Mouse (Mus musculus) adrenal gland, adult 2 months (tissue): ENCODE measurements around the gene Ggcx. TPM values are rescaled to one million over a fixed set of nuclear protein-coding genes. Genes with fewer than 3 reads are reported as not detected.

Experiments
- DNase-seq: peaks from one replicate; pipeline ENCODE4 v3.0.0; 2021
- long read RNA-seq: library from polyadenylated mRNA; stranded (forward); transcript quantifications from one replicate; pipeline ENCODE4 v2.0.0, GENCODE M21; 2021
- polyA plus RNA-seq: library from polyadenylated mRNA; depleted of rRNA; stranded (reverse); fragments of >200 nt; gene quantifications from 2 replicates; pipeline ENCODE4 v1.2.3, GENCODE M21; 2012; rRNA removed
- total RNA-seq, 2 experiments: library from RNA; stranded (reverse); gene quantifications; 2 replicates each; pipeline ENCODE4 v1.2.3; 2021

Gene Ggcx
- total RNA-seq (10 to 100 TPM; 47.1 to 68.7 TPM), polyA plus RNA-seq (30.2 and 34.5 TPM in 2 replicates)
- long read RNA-seq, transcript Ggcx-201 (15 exons, 2,929 nt), result major isoform, 55 of 63 reads
- long read RNA-seq, partial matches to known transcripts, result 3 of 63 reads
- long read RNA-seq, other reads (novel, unspliced or antisense), result 5 of 63 reads

DNA sequence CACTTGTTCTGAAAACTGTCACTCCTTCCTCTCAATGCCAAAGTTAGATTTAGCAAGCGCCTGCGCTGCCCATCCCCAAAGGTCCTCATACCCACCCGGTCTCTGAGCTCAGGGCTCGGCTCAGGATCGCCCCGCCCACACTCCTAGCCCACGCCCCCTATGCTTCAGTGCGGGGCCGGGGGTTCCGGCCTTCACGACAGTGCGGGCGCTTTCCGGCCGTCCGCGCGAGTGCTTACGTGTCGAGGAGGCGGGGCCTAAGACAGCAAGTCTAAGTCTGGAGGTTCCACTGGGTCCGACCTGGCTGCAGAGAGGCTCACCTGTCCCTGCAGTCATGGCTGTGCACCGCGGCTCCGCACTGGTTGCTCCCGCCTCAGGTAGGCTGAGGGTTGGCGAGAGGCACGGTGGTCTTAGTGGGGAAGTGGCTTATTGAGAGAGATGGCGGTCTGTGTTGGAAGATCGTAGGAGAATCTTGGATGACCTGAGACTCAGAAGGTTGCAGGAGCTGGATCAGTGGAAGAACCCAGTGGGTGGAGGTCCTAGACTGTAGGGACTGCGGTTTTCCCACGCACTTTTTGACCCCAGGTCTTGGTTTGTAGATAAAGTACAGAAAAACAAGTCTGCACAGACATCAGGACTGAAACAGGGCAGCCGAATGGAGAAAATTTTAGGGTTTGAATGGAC, at the start of gene Ggcx:
Ggcx (plus strand) TSS at position 233 of the 681 bp plus-strand sequence.
- DNase-seq, result peak; percentile 97

DNA sequence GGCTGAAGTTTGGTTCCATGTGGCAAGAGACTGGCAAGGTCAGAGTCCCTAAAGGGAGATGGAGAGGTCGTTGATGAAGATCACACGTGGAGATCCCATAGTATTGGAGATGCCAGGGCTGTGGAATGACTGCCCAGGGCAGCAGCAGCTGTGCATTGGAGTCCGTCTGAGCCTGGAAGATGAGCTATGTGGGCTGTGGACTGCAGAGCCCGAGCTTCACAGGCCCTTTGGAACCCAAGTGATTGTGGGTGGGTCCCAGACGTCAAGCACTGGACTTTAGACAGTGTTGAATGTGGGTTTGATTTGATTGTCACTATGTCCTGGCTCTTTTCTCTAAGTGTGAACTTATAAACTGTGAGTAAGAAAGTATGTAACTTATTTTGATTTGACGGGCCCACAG, 49.1 kb upstream of the Ggcx start:
- DNase-seq, result no peak

DNA sequence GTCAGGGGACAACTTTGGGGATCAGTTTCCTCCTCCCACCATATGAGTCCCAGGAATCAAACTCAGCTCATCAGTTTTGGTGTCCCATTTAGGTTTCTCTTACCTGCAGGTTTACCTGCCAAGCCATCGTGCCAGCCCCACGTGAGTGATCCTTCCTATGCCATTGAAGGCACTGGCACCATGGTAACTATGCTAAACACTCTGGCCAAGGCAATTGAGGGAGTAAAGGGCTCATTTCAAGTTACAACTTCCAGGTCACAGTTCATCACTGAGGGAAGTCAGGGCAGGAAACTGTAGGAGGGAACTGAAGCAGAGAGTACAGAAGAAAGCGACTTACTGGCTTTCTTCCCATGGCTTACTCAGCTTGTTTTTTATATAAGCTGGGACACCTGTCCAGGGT, 47.8 kb upstream of the Ggcx start:
- DNase-seq, result no peak

DNA sequence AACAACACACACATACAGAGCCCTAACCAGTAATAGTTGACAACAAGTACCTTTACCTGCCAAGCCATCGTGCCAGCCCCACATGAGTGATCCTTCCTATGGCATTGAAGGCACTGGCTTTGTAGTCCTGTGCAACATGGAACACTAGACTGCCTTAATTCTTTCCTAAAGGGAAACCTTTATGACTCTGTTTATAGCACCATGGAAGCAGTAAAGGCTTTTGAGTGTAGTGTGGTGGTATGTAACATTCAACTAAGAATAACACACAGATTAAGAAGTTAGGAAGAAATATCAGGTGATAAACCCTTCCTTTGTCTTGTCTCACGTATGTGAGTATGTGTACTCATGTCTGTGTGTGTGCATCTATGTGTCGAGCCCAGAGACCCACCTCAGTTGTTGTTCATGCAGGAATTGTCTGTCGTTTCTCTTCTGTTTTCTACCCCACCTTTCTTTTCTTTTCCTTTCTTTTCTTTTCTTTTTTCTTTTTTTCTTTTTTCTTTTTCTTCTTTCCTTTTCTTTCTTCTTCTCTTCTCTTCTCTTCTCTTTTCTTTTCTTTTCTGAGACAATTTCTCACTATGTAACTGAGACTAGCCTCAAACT, 47.2 kb upstream of the Ggcx start, which contains the start of gene Rnf181:
Rnf181 (minus strand) TSS at position 113 of the 600 bp plus-strand sequence.
- DNase-seq, result no peak

DNA sequence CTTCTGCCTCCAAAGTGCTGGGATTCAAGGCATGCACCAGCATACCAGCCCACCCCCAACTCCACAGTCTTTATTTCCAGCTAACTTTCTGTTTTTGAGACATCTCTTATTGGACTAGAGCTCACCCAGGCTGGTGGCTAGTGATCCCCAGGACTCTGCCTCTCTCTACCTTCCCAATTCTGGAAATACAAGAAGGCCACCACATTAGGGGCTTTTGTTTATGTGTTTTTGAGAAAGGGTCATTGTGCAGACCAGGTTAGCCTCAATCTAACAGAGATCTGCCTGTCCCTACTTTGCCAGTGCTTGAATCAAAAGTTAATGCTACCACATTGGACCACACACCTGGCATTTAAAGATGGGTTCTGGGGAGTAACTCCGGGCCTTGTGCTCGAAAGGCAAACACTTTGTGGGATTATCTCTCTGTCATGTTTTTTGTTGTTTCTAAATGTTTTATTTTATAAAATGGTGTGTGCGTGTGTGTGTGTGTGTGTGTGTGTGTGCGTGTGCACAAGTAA, 46.6 kb upstream of the Ggcx start:
- no peak for DNase-seq

DNA sequence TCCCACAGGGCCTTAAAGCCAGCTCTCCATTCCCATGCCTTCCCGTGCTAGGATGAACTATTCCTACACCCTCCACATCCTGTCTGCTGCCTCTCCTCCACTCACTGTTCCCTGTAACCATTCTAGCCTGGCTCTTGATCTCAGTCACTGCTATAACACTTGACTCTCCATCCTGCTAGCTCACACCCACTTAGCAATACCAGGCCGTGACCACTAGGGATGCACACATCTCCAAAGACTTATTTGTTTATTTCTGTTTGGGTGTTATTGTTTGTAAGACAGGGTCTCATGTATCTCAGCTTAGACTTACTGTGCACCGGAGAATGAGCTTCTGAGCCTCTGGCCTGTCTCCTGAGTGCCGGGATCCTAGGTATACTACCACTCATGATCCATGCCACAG, 44.6 kb upstream of the Ggcx start:
- no peak for DNase-seq

DNA sequence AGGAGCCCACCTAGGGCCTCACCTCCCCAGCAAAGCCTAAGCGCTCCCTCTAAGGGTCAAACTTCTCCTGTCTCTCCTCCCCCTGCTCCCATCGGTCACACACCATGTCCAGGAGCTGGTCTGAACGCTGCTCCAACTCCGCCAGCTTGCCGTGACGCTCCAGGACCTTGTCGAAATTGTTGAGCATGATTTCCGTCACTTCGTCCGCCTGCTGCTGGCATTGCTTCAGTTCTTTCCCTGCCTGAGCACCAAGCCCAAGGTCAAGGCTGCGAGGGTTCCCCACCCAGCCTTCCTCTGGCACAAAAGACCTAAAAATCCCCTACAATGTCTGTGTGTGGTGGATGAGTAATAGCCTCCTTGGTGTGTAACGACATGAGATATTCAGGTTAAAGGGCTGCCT, 44.0 kb upstream of the Ggcx start:
- DNase-seq, result peak; percentile 89

DNA sequence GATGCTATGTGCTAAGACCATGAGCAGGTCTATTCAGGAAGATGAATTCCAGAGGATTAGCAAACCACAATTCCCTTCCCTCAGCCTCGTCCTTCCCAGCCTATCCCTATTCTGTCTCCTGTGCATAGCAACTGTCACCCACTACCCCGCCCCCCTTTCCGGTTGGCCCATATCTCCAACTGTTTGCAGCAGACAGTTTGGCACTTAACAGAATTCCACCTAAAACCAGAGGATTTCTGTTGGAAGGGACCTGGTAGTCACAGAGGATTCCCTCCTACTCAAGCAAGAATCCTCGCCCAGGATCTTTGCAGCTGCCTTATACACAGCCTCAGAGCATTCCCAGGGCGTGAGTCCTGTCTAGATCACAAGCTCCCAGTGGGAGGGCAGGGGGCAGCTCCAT, 43.0 kb upstream of the Ggcx start:
- DNase-seq, result peak; percentile 57

DNA sequence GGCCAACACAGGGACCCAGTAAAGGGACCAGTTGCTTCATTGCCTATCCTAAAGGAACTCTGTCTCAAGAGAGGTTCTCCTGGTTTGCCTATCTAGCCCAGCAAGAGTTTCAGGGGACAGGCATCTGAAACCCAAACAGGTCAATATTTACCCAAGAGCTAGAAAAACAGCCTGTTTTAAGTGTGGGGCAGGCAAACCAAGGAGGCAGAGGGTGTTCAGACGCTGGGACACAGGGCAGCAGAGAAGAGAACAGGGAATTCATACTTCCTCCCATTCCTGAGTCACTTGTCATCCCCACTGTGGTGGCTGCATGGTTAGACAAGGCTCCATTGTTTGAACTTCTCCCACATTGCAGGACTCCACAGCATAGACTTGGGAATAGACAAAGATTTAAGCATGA, 42.5 kb upstream of the Ggcx start:
- DNase-seq, result no peak

DNA sequence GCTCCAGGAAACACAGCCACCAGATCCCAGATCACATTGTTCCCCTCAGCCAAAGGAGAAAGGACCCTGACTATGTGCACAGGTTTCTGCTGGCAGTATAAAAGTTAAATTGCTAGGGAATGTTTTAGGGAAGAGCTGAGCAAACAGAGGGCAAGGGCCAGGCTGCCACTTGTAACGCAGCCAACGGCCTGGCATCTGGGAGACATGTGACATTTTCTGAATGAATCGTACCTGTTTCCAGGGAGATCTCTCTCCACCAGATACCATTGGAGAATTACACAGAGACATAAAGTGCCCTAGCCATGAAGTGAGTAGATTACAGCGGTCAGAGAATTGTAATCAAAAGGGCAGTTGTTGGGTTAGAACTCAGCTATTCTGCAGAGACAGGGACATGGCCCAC, 40.9 kb upstream of the Ggcx start:
- DNase-seq, result no peak

DNA sequence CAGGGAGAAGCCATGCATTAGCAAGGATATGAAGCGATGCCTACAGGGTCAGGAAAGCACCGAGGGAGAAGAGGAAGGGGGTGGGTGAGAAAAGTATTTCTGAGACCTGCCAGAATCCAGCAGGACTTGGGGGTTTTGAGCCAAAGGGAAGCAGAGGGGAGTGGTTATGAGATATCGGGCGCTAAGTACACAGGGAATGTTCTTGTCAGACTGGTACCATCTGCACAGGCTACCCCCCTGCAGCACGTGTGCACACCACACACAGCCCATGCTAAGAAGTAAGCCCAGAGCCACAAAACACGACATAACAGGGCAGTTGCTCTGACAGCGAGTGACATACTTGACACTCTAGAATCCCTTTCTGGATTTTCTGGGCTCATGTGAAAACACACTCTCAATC, 39.9 kb upstream of the Ggcx start:
- no peak for DNase-seq

DNA sequence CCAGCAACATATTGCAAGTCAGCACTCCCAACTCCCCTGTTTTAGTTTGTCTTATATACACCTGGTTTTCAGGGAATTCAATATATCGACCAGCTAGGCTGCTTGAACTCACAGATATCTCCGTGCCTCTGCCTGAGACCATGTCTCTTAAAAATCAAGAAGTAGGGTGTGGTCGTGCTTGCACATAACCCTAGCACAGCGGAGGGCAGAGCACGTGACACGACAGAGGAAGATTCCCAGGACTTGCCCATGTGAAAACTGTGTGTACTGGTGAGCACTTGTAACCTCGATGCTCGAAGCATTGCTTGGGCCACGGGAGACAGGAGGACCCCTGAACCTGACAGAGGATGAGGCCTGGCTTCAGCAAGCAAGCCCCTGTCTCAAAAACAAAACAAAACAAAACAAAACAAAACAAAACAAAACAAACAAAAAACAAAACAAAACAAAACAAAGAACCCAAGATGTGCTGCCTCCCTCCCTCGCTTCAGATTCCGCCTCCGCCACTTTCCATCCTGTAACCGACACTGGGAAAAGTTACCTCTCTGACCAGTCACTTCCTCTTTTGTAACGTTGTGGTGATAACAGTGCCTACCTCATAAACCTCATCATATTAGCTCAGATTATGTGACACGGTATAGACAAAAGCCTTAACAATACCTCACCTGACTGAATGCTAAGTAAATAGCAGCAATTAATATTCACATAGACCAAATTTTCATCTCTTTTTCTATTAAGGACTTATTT, 39.1 kb upstream of the Ggcx start:
- no peak for DNase-seq

DNA sequence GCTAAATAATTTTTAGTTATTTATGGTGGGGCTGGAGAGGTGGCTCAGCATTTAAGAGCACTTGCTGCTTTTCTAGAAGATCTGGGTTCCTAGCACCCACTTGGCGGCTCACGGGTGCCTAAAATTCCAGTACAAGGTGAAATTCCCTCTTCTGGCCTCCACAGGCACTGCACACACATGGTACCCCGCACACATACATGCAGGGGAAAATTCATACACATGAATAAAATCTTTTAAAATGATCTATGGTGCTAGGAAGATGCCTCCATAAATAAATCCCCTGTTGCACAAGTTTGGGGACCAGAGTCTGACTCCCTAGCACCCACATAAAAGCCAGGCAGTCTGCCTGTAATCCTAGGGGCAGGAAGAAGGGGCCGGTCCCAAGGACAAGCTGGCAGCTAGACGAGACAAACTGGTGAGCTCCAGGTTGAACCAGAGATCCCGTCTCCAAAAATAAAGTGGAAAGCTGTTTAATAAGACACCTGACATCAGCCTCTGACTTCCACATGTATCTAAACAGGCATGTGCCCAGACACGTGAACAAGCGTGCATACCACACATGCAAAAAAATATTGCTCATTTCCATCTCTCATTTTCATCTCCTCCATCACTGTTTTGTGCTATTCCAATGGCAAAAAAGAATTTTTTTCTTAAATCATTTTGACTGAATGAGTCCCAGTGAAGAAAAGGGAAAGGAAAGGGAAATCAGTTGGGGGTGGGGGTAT, 35.4 kb upstream of the Ggcx start:
- no peak for DNase-seq

DNA sequence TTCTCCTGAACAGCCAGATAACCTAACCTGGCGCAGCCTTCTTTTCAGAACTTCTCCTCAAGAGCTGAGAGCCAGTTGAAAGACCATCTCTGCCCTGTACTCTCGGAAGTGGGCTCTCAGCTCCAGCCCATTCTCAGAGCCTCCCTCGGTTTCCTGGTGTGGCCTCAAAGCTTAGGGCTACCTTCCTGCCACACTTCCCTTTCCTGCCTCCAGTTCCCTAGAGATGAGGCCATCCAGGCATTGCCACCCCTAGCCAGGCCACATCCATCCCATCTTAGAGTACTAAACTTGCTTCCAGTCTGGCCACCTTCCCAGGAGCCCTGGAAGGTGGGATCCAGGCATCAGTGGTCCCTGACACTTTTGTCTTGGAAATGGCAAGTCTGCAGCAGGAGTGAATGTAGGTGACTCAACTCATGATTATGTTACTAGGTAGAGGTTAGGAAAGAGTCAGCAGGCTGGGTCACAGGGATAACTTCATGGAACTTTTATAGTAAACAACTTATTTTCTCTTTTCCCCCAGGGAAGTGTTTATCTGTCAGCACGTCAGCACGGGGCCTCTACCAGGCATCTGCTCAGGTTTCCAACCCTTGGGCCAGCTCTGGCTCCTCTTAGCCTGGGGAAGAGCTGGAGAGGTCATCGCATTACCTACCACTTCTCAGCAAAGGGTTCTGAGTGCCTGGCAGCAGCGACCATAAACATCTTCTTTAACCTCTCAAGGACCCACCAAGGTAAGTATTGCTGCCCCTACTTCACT, 34.6 kb upstream of the Ggcx start:
- peak; percentile 39 for DNase-seq

DNA sequence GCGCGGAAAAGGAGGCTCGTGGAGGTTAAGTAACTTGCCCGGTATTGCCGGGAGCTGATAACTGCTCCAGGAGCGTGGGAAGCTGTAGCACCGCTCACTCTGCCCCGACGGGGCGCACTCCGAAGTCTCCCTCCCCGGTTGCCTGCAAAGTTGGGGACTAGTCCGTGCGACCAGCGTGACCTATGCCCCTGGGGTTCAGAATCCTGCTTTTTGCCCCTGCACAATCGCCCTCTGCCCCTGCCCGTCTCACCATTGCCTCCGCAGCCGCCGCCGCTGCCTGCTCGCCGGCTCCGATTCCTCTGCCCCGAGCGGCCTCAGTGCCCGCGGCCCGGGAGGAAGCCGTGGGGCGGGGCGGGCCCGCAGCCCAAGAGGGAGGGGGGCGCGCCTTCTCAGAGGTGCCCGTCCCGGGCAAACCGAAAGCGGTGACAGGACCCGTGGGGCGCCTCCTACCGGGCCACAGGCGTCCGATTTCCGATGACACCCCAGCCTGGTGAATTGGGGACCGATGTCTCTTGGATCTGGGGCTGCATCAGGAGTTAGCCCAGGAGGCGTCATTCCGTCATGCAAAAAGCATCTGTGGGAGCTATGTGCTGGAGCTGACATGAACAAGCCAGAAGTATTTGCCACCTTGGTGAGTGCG, 33.9 kb upstream of the Ggcx start, which contains the start of gene Vamp5:
Vamp5 (minus strand) TSS at position 338 of the 640 bp plus-strand sequence.
- DNase-seq, result peak; percentile 92

DNA sequence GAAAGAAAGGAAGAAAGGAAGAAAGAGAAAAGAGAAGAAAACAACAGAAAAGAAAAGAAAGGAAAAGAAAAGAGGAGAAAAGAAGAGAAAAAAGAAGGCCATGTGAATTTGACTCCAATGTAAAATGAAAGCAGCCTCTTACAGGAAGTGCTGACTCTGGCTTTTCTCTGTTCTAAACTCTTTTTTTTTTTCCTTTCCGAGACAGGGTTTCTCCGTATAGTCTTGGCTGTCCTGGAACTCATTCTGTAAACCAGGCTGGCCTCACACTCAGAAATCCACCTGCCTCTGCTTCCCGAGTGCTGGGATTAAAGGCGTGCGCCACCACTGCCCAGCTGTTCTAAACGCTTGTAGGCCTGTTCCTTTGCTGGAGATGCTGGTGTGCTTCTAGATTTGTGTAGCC, 31.6 kb upstream of the Ggcx start:
- DNase-seq, result no peak

DNA sequence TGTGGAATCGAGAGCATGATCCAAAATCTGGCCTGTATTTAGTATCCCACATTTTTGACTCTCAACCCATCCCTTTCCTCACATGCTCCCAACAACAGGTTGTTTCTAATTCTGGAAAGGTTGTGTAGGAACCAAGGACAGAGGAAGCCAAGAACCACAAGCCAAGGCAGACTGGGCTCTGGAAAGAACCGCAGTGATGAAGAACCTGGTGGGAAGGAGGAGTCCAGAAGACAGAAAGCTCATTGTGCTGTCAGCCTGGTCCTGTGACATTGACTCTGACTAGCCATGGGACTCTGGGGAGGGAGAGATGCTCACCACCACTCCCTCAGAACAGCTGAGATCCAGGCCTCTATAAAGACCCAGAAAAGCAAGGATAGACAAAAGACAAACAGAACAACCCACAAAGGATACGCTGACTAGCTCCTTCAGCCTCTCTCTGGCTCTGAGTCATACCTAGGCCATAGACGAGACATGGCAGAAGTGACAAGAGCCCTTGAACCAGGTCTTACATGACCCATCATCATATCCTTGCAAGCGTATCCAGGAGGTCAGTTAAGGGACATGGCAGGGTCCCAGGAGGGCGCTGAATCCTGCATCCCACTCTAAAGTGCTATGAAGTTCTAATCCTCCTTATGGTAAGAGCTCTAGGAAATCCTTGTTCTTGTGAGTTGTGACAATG, 30.8 kb upstream of the Ggcx start:
- no peak for DNase-seq

DNA sequence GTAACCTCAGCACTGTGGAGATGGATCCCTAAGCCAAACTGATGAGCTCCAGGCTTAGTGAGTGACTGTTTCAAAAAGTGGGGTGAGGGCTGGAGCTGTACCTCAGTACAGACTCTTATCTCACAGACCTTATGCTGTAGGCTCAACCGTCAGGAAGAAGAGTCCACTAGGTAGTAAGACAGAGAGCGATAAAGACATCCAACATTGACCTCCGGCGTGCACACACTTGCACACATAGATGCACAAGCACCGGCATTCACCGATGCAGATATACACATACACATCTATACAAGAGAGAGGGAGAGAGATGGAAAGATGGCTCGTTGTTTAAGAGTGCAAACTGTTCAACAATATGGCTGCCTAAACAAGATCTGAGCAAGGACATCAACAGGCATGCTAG, 30.2 kb upstream of the Ggcx start:
- DNase-seq, result no peak

DNA sequence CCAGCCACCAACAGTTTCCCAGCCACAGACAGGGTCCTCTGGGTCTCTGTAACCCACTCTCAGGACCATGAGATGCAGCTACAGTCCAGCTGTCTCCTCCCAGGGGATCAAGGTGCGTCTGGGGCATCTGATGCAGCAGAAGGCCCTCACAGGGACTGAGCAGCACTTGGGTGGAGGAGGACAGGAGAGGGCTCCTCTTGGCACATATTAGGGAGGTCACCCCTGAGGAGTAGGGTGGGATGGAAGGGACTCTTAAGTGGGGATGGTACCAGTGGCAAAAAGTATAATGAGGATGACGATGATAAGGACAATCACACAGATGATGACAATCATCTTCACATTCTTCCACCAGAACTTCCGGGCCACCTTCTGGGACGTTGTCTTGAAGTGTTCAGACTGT, 28.9 kb upstream of the Ggcx start:
- DNase-seq, result no peak

DNA sequence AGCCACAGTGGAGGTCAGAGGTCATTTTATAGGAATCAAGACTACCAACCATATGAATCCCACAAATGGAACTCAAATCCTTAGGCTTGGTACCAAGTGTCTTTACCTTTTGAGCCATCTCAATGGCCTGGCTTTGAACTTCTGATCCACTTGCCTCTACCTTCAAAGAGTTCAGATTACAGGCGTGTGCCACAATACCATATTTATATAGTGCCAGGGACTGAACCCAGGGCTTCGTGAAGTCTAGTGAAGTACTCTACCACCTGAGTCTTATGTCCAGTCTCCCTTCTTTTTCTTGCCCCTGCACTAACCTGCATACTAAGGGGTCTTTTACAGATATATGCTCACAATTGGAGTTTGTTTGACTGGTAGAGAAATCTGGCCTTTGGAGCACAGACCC, 27.5 kb upstream of the Ggcx start:
- no peak for DNase-seq
